8 mouse cellular contexts compared by ENCODE assay signal in the genomic region with DNA sequence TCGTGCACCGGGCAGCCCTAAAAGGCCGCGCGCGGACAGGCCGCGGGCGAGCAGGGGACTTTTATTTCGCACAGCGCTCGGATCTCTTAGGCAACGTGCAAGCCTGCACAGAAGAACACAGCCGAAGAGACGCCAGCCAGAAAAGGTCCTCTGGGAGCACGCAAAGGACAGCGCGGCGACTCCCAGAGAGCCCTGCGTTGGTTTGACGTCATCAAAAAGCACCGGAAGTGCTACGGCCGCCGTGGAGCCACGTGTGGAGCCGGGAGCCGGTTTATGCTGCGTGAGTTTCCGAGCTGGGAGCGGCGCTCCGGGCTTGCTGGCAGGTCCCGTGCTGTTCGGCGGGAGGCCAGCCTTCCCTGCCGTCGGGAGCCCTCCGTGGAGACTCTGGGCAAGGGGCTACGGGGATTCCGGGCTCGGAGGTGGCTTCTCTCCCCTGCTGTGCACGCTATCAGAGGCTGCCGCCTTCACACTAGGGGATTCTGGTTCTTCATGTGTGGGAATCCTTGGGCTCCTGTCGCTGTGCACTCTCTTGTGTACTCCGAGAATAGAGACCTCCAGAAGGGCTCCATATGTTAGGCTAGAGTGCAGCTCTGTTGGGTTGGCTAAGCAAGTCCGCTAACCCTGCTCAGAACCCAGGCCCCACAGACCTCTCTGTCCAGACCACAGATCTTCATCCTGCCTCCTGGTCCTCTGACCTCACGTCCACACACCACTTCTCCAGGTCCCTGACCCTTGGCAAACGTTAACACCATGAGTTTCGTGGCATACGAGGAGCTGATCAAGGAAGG. TPM values are rescaled to one million over a fixed set of nuclear protein-coding genes. Genes with fewer than 3 reads are reported as not detected.
DNase-seq lines count a peak whose midpoint lies in the region; ATAC-seq and TF ChIP-seq lines count a peak whose summit lies in the region.

Gene Trmt61a (plus strand): TSS at position 224 of the 788 bp plus-strand sequence.

- under 1% methylated on average over 51 of the region's 51 CpGs for WGBS in heart, embryonic 11.5 days (ENCODE audit: insufficient replicate concordance)
- under 1% methylated on average over 51 of the region's 51 CpGs for WGBS in kidney, embryonic 15.5 days
- under 1% methylated on average over 51 of the region's 51 CpGs for WGBS in liver, embryonic 13.5 days (ENCODE audit: insufficient replicate concordance)
- WGBS in stomach, embryonic 14.5 days: under 1% methylated on average over 51 of the region's 51 CpGs

- peak; percentile 99 for ATAC-seq in CD4-positive, CD25-positive, alpha-beta regulatory T cell, adult 4 months
- peak; percentile 67 for ATAC-seq in heart, embryonic 11.5 days (replicated peaks; ENCODE audit: insufficient number of reproducible peaks, low FRiP score, low TSS enrichment)
- ATAC-seq in kidney, embryonic 15.5 days (replicated peaks; ENCODE audit: low FRiP score): peak; percentile 88
- ATAC-seq in liver, embryonic 13.5 days (ENCODE audit: low read depth): peak; percentile 82
- ATAC-seq in stomach, embryonic 14.5 days (ENCODE audit: insufficient number of reproducible peaks, insufficient read depth, low FRiP score, low read depth): peak; percentile 90

- no peak for TF ChIP-seq CTCF in brain, embryonic 14.5 days (IDR thresholded peaks at IDR 0.05; ENCODE audit: borderline replicate concordance, extremely low read depth, insufficient read depth, insufficient read length)

- H3K4me2 ChIP-seq in heart, embryonic 11.5 days: peak within 1 kb of the TSS; percentile 75
- peak within 1 kb of the TSS; percentile 87 for H3K4me2 ChIP-seq in kidney, embryonic 15.5 days
- H3K4me2 ChIP-seq in liver, embryonic 13.5 days: peak within 1 kb of the TSS; percentile 90
- H3K4me2 ChIP-seq in stomach, embryonic 14.5 days (replicated peaks; ENCODE audit: low read depth, low read length): peak within 1 kb of the TSS; percentile 83

- H3K9ac ChIP-seq in heart, embryonic 11.5 days (ENCODE audit: low read depth, low read length): peak within 1 kb of the TSS; percentile 83
- peak within 1 kb of the TSS; percentile 75 for H3K9ac ChIP-seq in kidney, embryonic 15.5 days
- H3K9ac ChIP-seq in liver, embryonic 13.5 days: peak within 1 kb of the TSS; percentile 84
- H3K9ac ChIP-seq in stomach, embryonic 14.5 days (replicated peaks; ENCODE audit: low read depth, low read length): peak within 1 kb of the TSS; percentile 49

- peaks cover 29% of the 10 kb centered on the region for H3K36me3 ChIP-seq in erythroblast, embryonic 14.5 days (ENCODE audit: control insufficient read depth)
- no peaks in the 10 kb centered on the region for H3K36me3 ChIP-seq in heart, embryonic 11.5 days (ENCODE audit: control insufficient read depth, insufficient read depth, low read length)
- H3K36me3 ChIP-seq in kidney, embryonic 15.5 days: peaks cover 30% of the 10 kb centered on the region
- peaks cover 36% of the 10 kb centered on the region for H3K36me3 ChIP-seq in liver, embryonic 13.5 days
- no peaks in the 10 kb centered on the region; the same call in 1 of the 2 replicates for H3K36me3 ChIP-seq in stomach, embryonic 14.5 days (ENCODE audit: control insufficient read depth, insufficient read depth, low read length)

- peak within 1 kb of the TSS; percentile 96 for H3K27ac ChIP-seq in heart, embryonic 11.5 days (ENCODE audit: low read depth, low read length)
- peak within 1 kb of the TSS; percentile 98 for H3K27ac ChIP-seq in kidney, embryonic 15.5 days
- peak within 1 kb of the TSS; percentile 86 for H3K27ac ChIP-seq in liver, embryonic 13.5 days
- H3K27ac ChIP-seq in stomach, embryonic 14.5 days (ENCODE audit: low read length): peak within 1 kb of the TSS; percentile 90

- peak within 1 kb of the TSS; percentile 72 for H3K4me3 ChIP-seq in erythroblast, embryonic 14.5 days (replicated peaks)
- H3K4me3 ChIP-seq in heart, embryonic 11.5 days (ENCODE audit: low read depth, low read length): peak within 1 kb of the TSS; percentile 69
- H3K4me3 ChIP-seq in kidney, embryonic 15.5 days (replicated peaks): peak within 1 kb of the TSS; percentile 67
- H3K4me3 ChIP-seq in liver, embryonic 13.5 days (replicated peaks): peak within 1 kb of the TSS; percentile 89
- H3K4me3 ChIP-seq in stomach, embryonic 14.5 days (ENCODE audit: low read depth, low read length): peak within 1 kb of the TSS; percentile 96

- TF ChIP-seq POLR2A in brain, embryonic 14.5 days (IDR thresholded peaks at IDR 0.05; ENCODE audit: borderline replicate concordance, extremely low read depth, insufficient read depth, insufficient read length, poor library complexity, severe bottlenecking): peak; percentile 58; the same call in 1 of the 2 replicates

- H3K4me1 ChIP-seq in erythroblast, embryonic 14.5 days (ENCODE audit: control insufficient read depth): peaks cover 26% of the 10 kb centered on the region
- H3K4me1 ChIP-seq in heart, embryonic 11.5 days (ENCODE audit: control insufficient read depth, insufficient read depth, low read length): peaks cover 38% of the 10 kb centered on the region
- peaks cover 26% of the 10 kb centered on the region for H3K4me1 ChIP-seq in kidney, embryonic 15.5 days
- H3K4me1 ChIP-seq in liver, embryonic 13.5 days (replicated peaks): peaks cover 44% of the 10 kb centered on the region
- H3K4me1 ChIP-seq in stomach, embryonic 14.5 days (ENCODE audit: control insufficient read depth, insufficient read depth, low read length): 0 out of 2 replicates have a peak, but pooled peaks cover 9% of the 10 kb centered on the region

- peak; percentile 97 for DNase-seq in brain, embryonic 14.5 days (ENCODE audit: low read depth)
- peak; percentile 83 for DNase-seq in liver, embryonic 13.5 days
- peak; percentile 79 to 85 for DNase-seq in natural killer cell, adult 2 months (ENCODE audit: low spot score in 2 of 2)

- H3K27me3 ChIP-seq in erythroblast, embryonic 14.5 days (ENCODE audit: control insufficient read depth): peaks cover 30% of the 10 kb centered on the region
- no peaks in the 10 kb centered on the region for H3K27me3 ChIP-seq in heart, embryonic 11.5 days (ENCODE audit: control insufficient read depth, insufficient read depth, low read length)
- peaks cover 27% of the 10 kb centered on the region for H3K27me3 ChIP-seq in kidney, embryonic 15.5 days
- peaks cover 29% of the 10 kb centered on the region for H3K27me3 ChIP-seq in liver, embryonic 13.5 days
- no peaks in the 10 kb centered on the region for H3K27me3 ChIP-seq in stomach, embryonic 14.5 days (ENCODE audit: control insufficient read depth, insufficient read depth, low read length)

- H3K9me3 ChIP-seq in erythroblast, embryonic 14.5 days (ENCODE audit: control insufficient read depth, low read length): no peaks in the 10 kb centered on the region
- H3K9me3 ChIP-seq in heart, embryonic 11.5 days (replicated peaks; ENCODE audit: control insufficient read depth, low read length): no peaks in the 10 kb centered on the region
- H3K9me3 ChIP-seq in kidney, embryonic 15.5 days (replicated peaks): no peaks in the 10 kb centered on the region
- no peaks in the 10 kb centered on the region for H3K9me3 ChIP-seq in liver, embryonic 13.5 days (replicated peaks)
- H3K9me3 ChIP-seq in stomach, embryonic 14.5 days (ENCODE audit: control insufficient read depth, low read depth, low read length): no peaks in the 10 kb centered on the region

RNA-seq across cellular contexts. Expression of gene Trmt61a, which starts in this region (rescaled TPM):
- 1 to 10 TPM; 2.9 to 4.8 TPM for polyA plus RNA-seq in CD4-positive, CD25-positive, alpha-beta regulatory T cell, adult 4 months (2017; shearing (Covaris generic))
- polyA plus RNA-seq in brain, embryonic 14.5 days (2012; rRNA removed): 21.9 and 27.9 TPM in 2 replicates
- 0.69 and 0.96 TPM in 2 replicates for polyA plus RNA-seq in erythroblast, embryonic 14.5 days (2012)
- polyA plus RNA-seq in heart, embryonic 11.5 days (2014; fragmentation: Nextera tagmentation; extraction: Ambion mirVana): 3.4 and 4.6 TPM in 2 replicates
- 10.7 and 12.8 TPM in 2 replicates for polyA plus RNA-seq in kidney, embryonic 15.5 days (2015; fragmentation: Nextera tagmentation; extraction: Ambion mirVana)
- 13.2 and 14.7 TPM in 2 replicates for polyA plus RNA-seq in liver, embryonic 13.5 days (2015; fragmentation: Nextera tagmentation; extraction: Ambion mirVana)
- polyA plus RNA-seq in stomach, embryonic 14.5 days (2014; fragmentation: Nextera tagmentation; extraction: Ambion mirVana): 7.8 and 9.2 TPM in 2 replicates

Comparison
In these comparisons a context has a peak if more than half of its experiments do, and no peak if none do; other contexts are left out.
1. Peak in every context shown above with its lines: DNase-seq, ATAC-seq, H3K4me3 ChIP-seq and H3K27ac ChIP-seq.